Mouse (Mus musculus): ENCODE measurements at regions not wholly inside any gene's neighbourhood (a gene's known extent, or its start where the extent isn't known, plus 50 kb on each side); places are given as distances from the start of the nearest gene placed in this dataset.

GRCm38 (mm10) chr13:102132154-102132553 is 364.1 kb upstream of the Pik3r1 start:
- no peak for DNase-seq (ENCODE audit: low spot score in 2 of 2)

- no peak for DNase-seq (ENCODE audit: low spot score in 2 of 2)
Observed at GRCm38 (mm10) chr13:102132696-102133095, 364.7 kb upstream of the Pik3r1 start.

- no peak for DNase-seq (ENCODE audit: low spot score in 2 of 2)
Observed at GRCm38 (mm10) chr13:102135210-102135609, 367.2 kb upstream of the Pik3r1 start.

- DNase-seq (ENCODE audit: low spot score in 2 of 2) = no peak
Observed at GRCm38 (mm10) chr13:102142986-102143385, 375.0 kb upstream of the Pik3r1 start.

GRCm38 (mm10) chr13:102143848-102144247 is 375.8 kb upstream of the Pik3r1 start:
- DNase-seq (ENCODE audit: low spot score in 2 of 2) = no peak

GRCm38 (mm10) chr13:102148039-102148438 is 380.0 kb upstream of the Pik3r1 start:
- DNase-seq (ENCODE audit: low spot score in 2 of 2) = no peak

GRCm38 (mm10) chr13:102153785-102154608 is 386.0 kb upstream of the Pik3r1 start:
- DNase-seq (ENCODE audit: low spot score in 2 of 2) = no peak

GRCm38 (mm10) chr13:102154609-102154899 is 386.5 kb upstream of the Pik3r1 start:
- no peak for DNase-seq (ENCODE audit: low spot score in 2 of 2)

- no peak for DNase-seq (ENCODE audit: low spot score in 2 of 2)
Observed at GRCm38 (mm10) chr13:102157369-102158130, 389.5 kb upstream of the Pik3r1 start.

GRCm38 (mm10) chr13:102173382-102174234 is 405.6 kb upstream of the Pik3r1 start:
- DNase-seq (ENCODE audit: low spot score in 2 of 2) = no peak

GRCm38 (mm10) chr13:102174431-102174830 is 406.4 kb upstream of the Pik3r1 start:
- DNase-seq (ENCODE audit: low spot score in 2 of 2) = no peak

GRCm38 (mm10) chr13:102174896-102175295 is 406.9 kb upstream of the Pik3r1 start:
- DNase-seq (ENCODE audit: low spot score in 2 of 2) = no peak

GRCm38 (mm10) chr13:102175406-102175805 is 407.4 kb upstream of the Pik3r1 start:
- DNase-seq (ENCODE audit: low spot score in 2 of 2) = no peak

- DNase-seq (ENCODE audit: low spot score in 2 of 2) = no peak
Observed at GRCm38 (mm10) chr13:102176456-102176855, 408.4 kb upstream of the Pik3r1 start.

- no peak for DNase-seq (ENCODE audit: low spot score in 2 of 2)
Observed at GRCm38 (mm10) chr13:102194716-102195115, 426.7 kb upstream of the Pik3r1 start.

- DNase-seq (ENCODE audit: low spot score in 2 of 2) = no peak
Observed at GRCm38 (mm10) chr13:102202301-102202700, 434.3 kb upstream of the Pik3r1 start.

- no peak for DNase-seq (ENCODE audit: low spot score in 2 of 2)
Observed at GRCm38 (mm10) chr13:102218486-102218885, 450.5 kb upstream of the Pik3r1 start.

GRCm38 (mm10) chr13:102231048-102231447 is 462.3 kb upstream of the Cd180 start:
- DNase-seq (ENCODE audit: low spot score in 2 of 2) = no peak

GRCm38 (mm10) chr13:102232291-102232936 is 460.9 kb upstream of the Cd180 start:
- DNase-seq (ENCODE audit: low spot score in 2 of 2) = no peak

GRCm38 (mm10) chr13:102250884-102251283 is 442.5 kb upstream of the Cd180 start:
- no peak for DNase-seq (ENCODE audit: low spot score in 2 of 2)

GRCm38 (mm10) chr13:102251709-102252108 is 441.6 kb upstream of the Cd180 start:
- no peak for DNase-seq (ENCODE audit: low spot score in 2 of 2)

Measured in spleen, postnatal 4 days (tissue).